Mouse (Mus musculus) myocyte (in vitro differentiated cells): ENCODE measurements around the gene Olfr809.

ENCODE experiments used
- CEBPB ChIP-seq: IDR thresholded peaks from 2 replicates; pipeline ENCODE4 v1.6.1; 2011; ENCODE audit warnings: mild to moderate bottlenecking, moderate library complexity; ENCODE audit not compliant: poor library complexity, insufficient read depth, severe bottlenecking
- E2F4 ChIP-seq: IDR thresholded peaks from one replicate; pipeline ENCODE4 v1.6.1; 2011; ENCODE audit warnings: mild to moderate bottlenecking, control low read depth, moderate library complexity; ENCODE audit not compliant: insufficient read depth
- MAX ChIP-seq: IDR thresholded peaks from one replicate; pipeline ENCODE4 v1.6.1; 2011; ENCODE audit warnings: low read depth, mild to moderate bottlenecking, control low read depth
- MYOD1 ChIP-seq, 3 experiments: IDR thresholded peaks; one replicate each; pipeline ENCODE4 v1.6.1; 2011; ENCODE audit warnings: control low read depth in 2 of 3, low read depth in 2 of 3, mild to moderate bottlenecking in 2 of 3, moderate library complexity in 1 of 3; ENCODE audit not compliant: insufficient read length in 2 of 3, control insufficient read depth in 1 of 3
- MYOG ChIP-seq, 3 experiments: IDR thresholded peaks; one replicate each; pipeline ENCODE4 v1.6.1; 2011; ENCODE audit warnings: control low read depth in 2 of 3, low read depth in 2 of 3, mild to moderate bottlenecking in 2 of 3; ENCODE audit not compliant: insufficient read length in 2 of 3, control insufficient read depth in 1 of 3, insufficient read depth in 1 of 3
- POLR2A ChIP-seq: IDR thresholded peaks from one replicate; pipeline ENCODE4 v1.6.1; 2011; ENCODE audit warnings: low read depth, mild to moderate bottlenecking, control low read depth, moderate library complexity; ENCODE audit not compliant: insufficient read length
- POLR2AphosphoS2 ChIP-seq: IDR thresholded peaks from one replicate; pipeline ENCODE4 v1.6.1; 2011; ENCODE audit warnings: low read depth, control low read depth; ENCODE audit not compliant: insufficient read length
- SRF ChIP-seq: IDR thresholded peaks from one replicate; pipeline ENCODE4 v1.6.1; 2011; ENCODE audit warnings: low read depth; ENCODE audit not compliant: control insufficient read depth, insufficient read length
- TCF12 ChIP-seq: IDR thresholded peaks from one replicate; pipeline ENCODE4 v1.6.1; 2011; ENCODE audit warnings: mild to moderate bottlenecking, control low read depth; ENCODE audit not compliant: poor library complexity, insufficient read depth, severe bottlenecking
- USF1 ChIP-seq: IDR thresholded peaks from one replicate; pipeline ENCODE4 v1.6.1; 2011; ENCODE audit warnings: low read depth, mild to moderate bottlenecking, control low read depth, moderate library complexity

DNA sequence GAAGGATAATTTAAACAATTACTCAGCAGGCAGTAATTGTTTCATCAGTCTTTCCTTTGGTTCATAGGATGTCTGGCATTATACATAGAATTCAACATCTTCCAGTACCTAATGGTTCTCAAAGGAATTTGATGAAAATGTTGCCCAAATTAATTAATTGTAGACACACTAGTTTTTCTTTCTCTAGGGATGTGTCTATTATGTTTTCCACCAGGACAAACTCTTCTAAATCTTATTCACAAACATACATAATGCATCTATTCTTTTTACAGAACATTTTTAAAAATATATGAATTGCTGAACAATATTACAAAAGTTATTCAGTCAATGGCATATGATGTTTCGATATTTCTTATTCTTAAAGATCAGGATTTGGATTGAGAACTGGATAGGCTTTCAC, 9.3 kb upstream of the Olfr809 start, which contains the start of gene Olfr808:
- TF ChIP-seq POLR2A, result no peak
- TF ChIP-seq USF1, result no peak
- TF ChIP-seq E2F4, result no peak
- no peak for TF ChIP-seq MAX
- TF ChIP-seq TCF12, result no peak
- TF ChIP-seq MYOG (IDR thresholded peaks at IDR 0.05; ENCODE audit: control insufficient read depth in 1 of 3, insufficient read depth in 1 of 3, insufficient read length in 2 of 3, low read depth in 2 of 3), result no peak
- TF ChIP-seq POLR2AphosphoS2, result no peak
- no peak for TF ChIP-seq SRF
- TF ChIP-seq CEBPB, result no peak
- no peak for TF ChIP-seq MYOD1 (IDR thresholded peaks at IDR 0.05; ENCODE audit: control insufficient read depth in 1 of 3, insufficient read length in 2 of 3, low read depth in 2 of 3)
